Mouse (Mus musculus): ENCODE results near the gene Fam149a. TPM values are rescaled to one million over a fixed set of nuclear protein-coding genes. Genes with fewer than 3 reads are reported as not detected.

Fam149a gene
- polyA plus RNA-seq, 1 experiment from 2014 or later, result 9.0 TPM

DNA sequence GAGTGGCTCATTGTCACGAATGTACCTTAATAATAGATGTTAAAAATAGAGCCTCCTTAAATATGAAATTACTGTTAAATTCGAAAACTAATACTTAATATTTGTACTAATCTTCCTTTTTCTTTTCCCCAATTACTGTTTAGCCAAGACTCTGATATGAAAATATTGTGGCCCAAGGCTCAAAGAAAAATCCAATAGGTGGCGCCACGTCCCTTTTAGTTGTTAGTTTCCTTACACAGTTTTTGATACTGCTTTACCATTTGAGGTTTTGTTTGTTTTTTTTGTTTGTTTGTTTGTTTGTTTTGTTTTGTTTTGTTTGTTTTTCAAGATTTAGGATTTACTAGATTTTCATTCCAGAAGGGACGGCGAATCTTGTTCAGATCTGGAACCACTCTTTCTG is 19.8 kb downstream of the Fam149a start:
- WGBS, result 67% methylated on average over 6 of the region's 6 CpGs
- no peak for ATAC-seq (ENCODE audit: low FRiP score, low read depth)

DNA sequence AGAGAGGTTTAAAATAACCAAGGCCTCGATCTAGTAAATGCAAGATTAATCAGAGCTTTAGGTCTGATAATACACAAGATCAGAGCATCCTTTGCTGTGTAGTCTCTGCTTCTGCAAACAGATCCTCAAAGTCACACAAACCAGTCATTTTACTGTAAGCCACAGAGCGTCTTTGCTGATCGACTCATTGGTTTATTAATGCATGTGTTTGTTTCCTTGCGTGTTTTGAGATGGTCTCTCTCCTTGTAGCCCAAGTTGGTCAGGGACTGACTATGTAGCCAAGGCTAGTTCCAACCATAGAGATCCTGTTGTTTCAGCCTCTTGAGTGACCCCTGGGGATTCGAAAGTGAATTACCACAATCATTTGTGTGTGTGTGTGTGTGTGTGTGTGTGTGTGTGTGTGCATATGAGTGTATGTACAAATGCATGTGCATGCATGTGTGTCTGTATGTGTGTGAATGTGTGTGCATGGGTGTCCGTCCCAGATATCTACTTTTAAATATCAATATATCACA is 22.9 kb downstream of the Fam149a start:
- Histone ChIP-seq H3K4me3 (no peak overlapping the region), H3K27ac (no peak overlapping the region), H3K36me3 (no peaks in the 10 kb centered on the region), H3K4me2 (replicated peaks) (peak overlapping the region; percentile 94), H3K27me3 (replicated peaks) (no peaks in the 10 kb centered on the region), H3K9ac (no peak overlapping the region), H3K4me1 (0 out of 2 replicates have a peak, but pooled peaks cover 4% of the 10 kb centered on the region), H3K9me3 (no peaks in the 10 kb centered on the region)
- no peak; the same call in 1 of the 2 replicates for ATAC-seq (ENCODE audit: low FRiP score, low read depth)
- 89% methylated on average over 6 of the region's 6 CpGs for WGBS

More for the DNA sequence above, 19.8 kb downstream of the Fam149a start:
- Histone ChIP-seq H3K9me3 (no peaks in the 10 kb centered on the region), H3K36me3 (no peaks in the 10 kb centered on the region), H3K4me1 (0 out of 2 replicates have a peak, but pooled peaks cover 4% of the 10 kb centered on the region), H3K27ac (no peak overlapping the region), H3K4me2 (replicated peaks) (no peak overlapping the region), H3K27me3 (replicated peaks) (no peaks in the 10 kb centered on the region), H3K9ac (no peak overlapping the region), H3K4me3 (no peak overlapping the region)

DNA sequence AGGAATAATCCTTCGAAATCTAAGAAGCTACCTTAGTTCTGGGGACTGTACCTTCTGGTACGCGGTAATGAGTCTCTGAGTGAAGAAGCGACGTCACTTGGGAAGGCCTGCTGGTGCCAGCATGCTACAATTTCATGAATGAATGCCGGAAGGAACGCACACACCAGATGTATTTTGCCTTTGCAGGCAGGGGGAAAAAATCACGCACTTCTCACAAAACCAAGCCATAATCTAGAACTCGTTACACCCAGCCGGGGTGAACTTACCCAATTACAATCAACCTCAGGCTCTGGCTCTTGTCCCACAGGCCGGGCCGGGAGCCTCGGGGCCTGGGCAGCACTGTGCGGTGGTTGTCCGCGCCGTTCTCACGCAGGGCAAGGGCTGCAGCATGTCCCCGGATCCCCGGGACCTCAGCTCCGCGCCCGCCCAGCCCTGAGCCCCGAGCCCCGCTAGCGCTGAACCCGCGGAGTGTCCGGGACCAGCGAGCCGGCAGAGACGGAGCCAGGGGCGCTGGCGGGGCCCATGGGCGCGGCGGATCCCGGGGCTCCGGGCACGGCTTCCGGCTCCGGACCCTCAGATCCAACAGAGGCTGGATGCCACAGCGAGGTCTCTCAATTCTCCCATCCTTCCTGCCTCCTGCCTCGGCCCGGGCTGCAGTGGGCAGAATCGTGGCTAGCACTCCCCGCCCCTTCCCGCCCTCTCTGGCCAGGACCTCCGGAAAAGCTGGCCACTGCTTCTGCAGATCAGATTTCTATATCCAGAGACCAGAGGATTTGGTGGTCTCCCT is 23.8 kb downstream of the Fam149a start:
- Histone ChIP-seq H3K36me3 (no peaks in the 10 kb centered on the region), H3K27ac (no peak overlapping the region), H3K9ac (peak overlapping the region; percentile 86), H3K9me3 (no peaks in the 10 kb centered on the region), H3K4me2 (replicated peaks) (peak overlapping the region; percentile 94), H3K4me1 (0 out of 2 replicates have a peak, but pooled peaks cover 4% of the 10 kb centered on the region), H3K4me3 (peak overlapping the region; percentile 59), H3K27me3 (replicated peaks) (no peaks in the 10 kb centered on the region)
- 4% methylated on average over 49 of the region's 49 CpGs for WGBS
- ATAC-seq (ENCODE audit: low FRiP score, low read depth), result peak; percentile 77

DNA sequence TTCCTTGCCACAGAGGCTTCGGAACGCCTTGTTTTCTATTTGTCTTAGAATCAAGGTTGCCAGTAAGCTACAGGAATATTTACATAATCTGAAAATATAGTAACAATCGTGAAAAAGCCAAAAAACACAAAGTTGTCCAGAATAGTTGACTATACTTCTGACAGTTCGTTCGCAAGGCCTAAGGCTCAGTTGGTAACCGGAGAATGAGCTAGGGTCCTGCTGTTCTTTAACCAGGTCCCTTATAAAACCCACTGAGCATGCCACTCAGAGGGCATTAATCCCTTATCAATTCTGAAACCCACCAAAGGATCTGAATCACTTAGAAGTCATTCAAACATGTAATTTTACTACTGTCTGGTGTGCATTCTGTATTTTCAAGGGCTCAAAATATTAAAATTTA is 26.3 kb downstream of the Fam149a start:
- H3K4me3 ChIP-seq, result no peak overlapping the region
- ATAC-seq (ENCODE audit: low FRiP score, low read depth), result no peak
- H3K9me3 ChIP-seq, result no peaks in the 10 kb centered on the region
- H3K36me3 ChIP-seq, result no peaks in the 10 kb centered on the region
- no peaks in the 10 kb centered on the region for H3K27me3 ChIP-seq (replicated peaks)
- 0 out of 2 replicates have a peak, but pooled peaks cover 4% of the 10 kb centered on the region for H3K4me1 ChIP-seq
- H3K9ac ChIP-seq, result no peak overlapping the region
- H3K27ac ChIP-seq, result no peak overlapping the region
- no peak overlapping the region for H3K4me2 ChIP-seq (replicated peaks)
- WGBS, result 81% methylated on average over 6 of the region's 6 CpGs

DNA sequence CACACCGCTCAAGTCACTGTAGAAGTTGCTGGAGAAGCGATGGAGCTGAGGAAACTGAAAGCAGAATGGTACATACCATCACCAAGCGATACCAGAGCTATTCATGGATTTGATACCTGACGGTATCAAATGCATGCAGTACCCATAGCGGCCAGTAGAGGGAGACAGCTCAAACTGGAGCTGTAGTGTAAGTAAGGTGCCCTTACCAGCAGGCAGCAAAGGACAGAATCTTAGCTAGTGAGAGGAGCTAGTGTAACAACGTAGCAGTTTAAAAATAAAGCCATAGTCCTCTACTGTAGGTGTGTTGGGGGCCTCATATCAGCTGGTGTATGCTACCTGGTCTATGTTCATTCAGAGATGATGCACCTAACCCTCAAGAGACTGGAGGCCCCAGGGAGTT is 37.1 kb downstream of the Fam149a start:
- Histone ChIP-seq H3K36me3 (no peaks in the 10 kb centered on the region; the same call in 1 of the 2 replicates), H3K9ac (no peak overlapping the region), H3K27ac (no peak overlapping the region), H3K4me1 (no peaks in the 10 kb centered on the region), H3K4me3 (no peak overlapping the region), H3K9me3 (no peaks in the 10 kb centered on the region), H3K4me2 (replicated peaks) (no peak overlapping the region), H3K27me3 (replicated peaks) (no peaks in the 10 kb centered on the region)
- 17% methylated on average over 6 of the region's 6 CpGs for WGBS
- peak; percentile 69; the same call in 1 of the 2 replicates for ATAC-seq (ENCODE audit: low FRiP score, low read depth)

DNA sequence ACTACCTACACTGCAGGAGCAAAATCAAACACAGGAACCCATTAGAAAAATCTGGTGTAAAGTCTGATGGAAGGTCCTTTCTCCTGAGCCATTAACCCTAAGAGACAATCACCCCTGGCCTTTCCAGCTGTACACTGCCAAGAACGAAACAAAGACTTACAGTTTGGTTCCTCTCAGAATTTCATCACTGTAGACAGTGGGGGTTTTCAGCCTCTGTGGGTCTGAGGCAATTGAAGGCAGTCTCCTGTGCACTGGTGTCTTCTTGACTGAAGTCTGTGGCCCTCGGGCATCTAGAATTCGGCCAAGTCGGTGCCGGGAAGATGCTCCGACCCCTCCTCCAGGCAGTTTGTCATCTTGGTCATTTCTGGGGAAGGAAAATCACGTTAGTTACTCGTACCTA is 37.8 kb downstream of the Fam149a start:
- Histone ChIP-seq H3K27ac (no peak overlapping the region), H3K4me1 (no peaks in the 10 kb centered on the region), H3K36me3 (no peaks in the 10 kb centered on the region; the same call in 1 of the 2 replicates), H3K9ac (no peak overlapping the region), H3K27me3 (replicated peaks) (no peaks in the 10 kb centered on the region), H3K9me3 (no peaks in the 10 kb centered on the region), H3K4me3 (no peak overlapping the region), H3K4me2 (replicated peaks) (no peak overlapping the region)
- 89% methylated on average over 8 of the region's 8 CpGs for WGBS
- no peak for ATAC-seq (ENCODE audit: low FRiP score, low read depth)

DNA sequence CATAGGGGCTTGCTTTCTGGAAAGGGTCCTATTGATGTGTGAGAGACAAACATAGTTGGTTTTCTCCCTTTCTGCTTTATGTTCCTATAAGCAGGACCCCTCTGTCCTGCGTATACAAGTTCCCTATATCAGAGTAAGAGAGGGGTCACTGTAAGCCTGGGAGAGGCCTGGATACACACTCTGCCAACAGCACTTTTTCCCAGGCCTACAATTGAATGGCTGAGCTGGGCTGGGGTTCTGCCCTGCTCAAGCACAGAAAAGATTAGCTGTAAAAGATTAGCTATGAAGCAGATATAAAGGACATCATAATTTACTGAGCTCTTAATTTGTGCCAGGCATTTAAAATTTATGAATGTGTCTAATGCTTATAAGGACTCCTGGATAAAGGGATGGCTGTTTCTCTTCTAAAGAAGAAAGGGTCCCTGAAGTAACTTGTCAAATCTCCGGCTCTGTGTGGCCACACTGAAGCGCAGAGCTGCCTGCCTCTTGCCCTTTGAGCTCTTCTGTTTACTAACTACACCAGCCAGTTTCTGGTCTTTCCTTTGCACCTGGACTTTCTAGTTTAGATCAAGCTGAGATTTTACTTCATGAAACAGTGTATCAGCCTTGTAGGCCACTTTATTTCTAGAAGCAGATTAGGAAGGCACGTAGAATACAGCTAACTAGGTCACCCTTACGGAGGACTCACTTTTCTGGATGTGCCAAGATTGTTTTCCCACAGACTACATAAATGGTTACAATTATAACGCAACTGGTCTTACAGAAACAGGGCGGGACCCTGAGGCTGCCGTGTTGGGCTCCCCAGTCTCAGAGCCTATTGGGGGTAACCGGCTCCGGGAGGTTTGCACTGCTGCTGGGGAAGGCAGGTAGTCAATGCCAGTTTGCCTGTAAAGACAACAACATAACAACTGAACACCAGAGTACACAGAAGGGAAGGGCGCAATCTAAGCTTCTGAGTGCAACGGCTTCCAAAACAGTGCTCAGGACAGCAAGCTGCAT is 40.2 kb downstream of the Fam149a start:
- H3K4me2 ChIP-seq (replicated peaks), result no peak overlapping the region
- WGBS, result 82% methylated on average over 12 of the region's 12 CpGs
- H3K9ac ChIP-seq, result no peak overlapping the region
- no peaks in the 10 kb centered on the region; the same call in 1 of the 2 replicates for H3K36me3 ChIP-seq
- H3K4me3 ChIP-seq, result no peak overlapping the region
- ATAC-seq (ENCODE audit: low FRiP score, low read depth), result no peak
- H3K9me3 ChIP-seq, result no peaks in the 10 kb centered on the region
- no peak overlapping the region for H3K27ac ChIP-seq
- H3K4me1 ChIP-seq, result no peaks in the 10 kb centered on the region
- H3K27me3 ChIP-seq (replicated peaks), result no peaks in the 10 kb centered on the region

DNA sequence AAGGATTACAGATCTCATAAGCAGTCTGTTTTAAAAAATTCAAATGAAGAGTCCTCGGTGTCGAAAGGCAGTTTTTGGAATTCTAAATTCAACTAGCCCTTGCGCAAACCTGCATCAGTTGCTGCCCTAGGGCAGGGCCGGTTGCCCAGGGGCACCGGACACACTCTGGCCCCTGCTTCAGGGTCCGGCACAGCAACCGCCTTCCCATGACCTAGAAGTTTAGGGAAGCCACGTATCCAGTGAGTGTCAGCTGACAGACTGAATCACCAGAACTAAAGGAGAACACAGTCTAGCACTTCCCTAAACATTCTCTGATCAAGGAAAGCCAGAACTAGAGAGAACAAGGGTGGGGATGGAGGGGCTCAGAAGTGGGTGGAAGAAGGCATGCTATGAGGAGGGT is 48.6 kb downstream of the Fam149a start:
- H3K9me3 ChIP-seq, result no peaks in the 10 kb centered on the region
- 5% methylated on average over 8 of the region's 8 CpGs for WGBS
- no peak overlapping the region for H3K27ac ChIP-seq
- H3K4me1 ChIP-seq, result 0 out of 2 replicates have a peak, but pooled peaks cover 4% of the 10 kb centered on the region
- 0 out of 2 replicates have a peak overlapping the region, but pooled peaks have one; percentile 53 for H3K9ac ChIP-seq
- ATAC-seq (ENCODE audit: low FRiP score, low read depth), result peak; percentile 57; the same call in 1 of the 2 replicates
- H3K4me3 ChIP-seq, result peak overlapping the region; percentile 52
- peak overlapping the region; percentile 88 for H3K4me2 ChIP-seq (replicated peaks)
- no peaks in the 10 kb centered on the region for H3K36me3 ChIP-seq
- H3K27me3 ChIP-seq (replicated peaks), result no peaks in the 10 kb centered on the region

DNA sequence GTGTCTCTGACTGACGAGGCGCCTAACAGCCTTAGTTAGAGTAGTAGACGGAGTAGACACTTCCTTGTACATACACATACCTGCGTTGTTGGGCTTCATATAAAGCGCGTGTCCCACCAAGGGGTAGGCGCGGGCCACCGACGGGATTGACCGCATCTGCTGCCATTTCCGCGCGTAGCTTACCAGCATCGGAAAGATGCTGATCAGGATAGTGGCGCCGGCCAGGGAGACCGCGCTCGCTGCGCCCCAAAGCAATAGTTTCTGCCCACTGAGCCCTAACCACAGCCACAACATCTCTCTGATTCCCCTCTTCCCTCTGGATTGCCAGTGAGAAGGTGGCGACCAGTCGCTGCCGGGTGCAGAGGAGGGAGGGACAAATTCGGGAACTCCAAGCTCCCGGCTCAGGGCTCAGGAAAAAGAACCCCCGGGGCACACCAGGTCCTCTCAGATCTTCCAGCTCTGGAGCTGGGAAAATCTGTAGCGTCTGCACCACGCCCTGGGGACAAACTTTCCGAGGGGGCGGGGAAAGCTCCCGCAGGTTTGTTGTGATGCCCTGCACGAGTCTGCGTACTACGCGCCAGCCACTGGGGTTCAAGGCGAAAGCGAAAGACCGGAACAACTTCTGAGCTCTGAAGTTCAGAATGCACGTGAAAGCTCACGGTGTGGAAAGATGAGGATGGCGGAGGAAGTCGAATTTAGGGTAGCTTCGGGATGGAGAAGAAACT is 49.2 kb downstream of the Fam149a start, which contains the start of gene Cyp4v3:
Gene Cyp4v3 (minus strand): TSS at position 532 of the 725 bp plus-strand sequence.
- Histone ChIP-seq H3K4me1 (0 out of 2 replicates have a peak, but pooled peaks cover 4% of the 10 kb centered on the region), H3K4me2 (replicated peaks) (peak within 1 kb of the TSS; percentile 88), H3K4me3 (peak within 1 kb of the TSS; percentile 52), H3K27me3 (replicated peaks) (no peaks in the 10 kb centered on the region), H3K9me3 (no peaks in the 10 kb centered on the region), H3K9ac (peak within 1 kb of the TSS; percentile 53), H3K27ac (no peak within 1 kb of the TSS), H3K36me3 (no peaks in the 10 kb centered on the region)
- under 1% methylated on average over 44 of the region's 44 CpGs for WGBS
- ATAC-seq (ENCODE audit: low FRiP score, low read depth), result peak; percentile 82

DNA sequence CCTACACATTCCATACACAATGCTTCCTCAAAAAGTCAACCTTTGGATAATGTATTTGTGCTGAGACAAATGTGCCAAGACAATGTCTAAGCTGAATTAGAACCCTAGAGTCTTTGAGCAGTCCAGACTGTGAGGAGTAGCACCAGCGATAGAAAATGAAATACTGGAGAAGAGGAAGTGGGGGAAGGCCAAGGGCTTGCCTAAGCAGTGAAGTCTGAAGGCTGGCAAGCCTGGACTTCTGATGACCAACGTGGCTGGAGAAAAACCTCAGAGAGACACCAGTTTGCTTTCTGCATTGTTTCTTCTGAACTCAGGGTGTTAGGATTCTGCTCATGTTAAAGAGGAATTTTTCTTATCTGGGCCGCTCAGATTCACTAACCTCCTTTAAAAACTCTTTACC is 51.2 kb downstream of the Fam149a start:
- Histone ChIP-seq H3K4me2 (replicated peaks) (no peak overlapping the region), H3K4me3 (no peak overlapping the region), H3K4me1 (0 out of 2 replicates have a peak, but pooled peaks cover 4% of the 10 kb centered on the region), H3K9ac (no peak overlapping the region), H3K27me3 (replicated peaks) (no peaks in the 10 kb centered on the region), H3K36me3 (no peaks in the 10 kb centered on the region), H3K27ac (no peak overlapping the region), H3K9me3 (no peaks in the 10 kb centered on the region)
- WGBS, result 80% methylated on average over 3 of the region's 3 CpGs
- ATAC-seq (ENCODE audit: low FRiP score, low read depth), result no peak

DNA sequence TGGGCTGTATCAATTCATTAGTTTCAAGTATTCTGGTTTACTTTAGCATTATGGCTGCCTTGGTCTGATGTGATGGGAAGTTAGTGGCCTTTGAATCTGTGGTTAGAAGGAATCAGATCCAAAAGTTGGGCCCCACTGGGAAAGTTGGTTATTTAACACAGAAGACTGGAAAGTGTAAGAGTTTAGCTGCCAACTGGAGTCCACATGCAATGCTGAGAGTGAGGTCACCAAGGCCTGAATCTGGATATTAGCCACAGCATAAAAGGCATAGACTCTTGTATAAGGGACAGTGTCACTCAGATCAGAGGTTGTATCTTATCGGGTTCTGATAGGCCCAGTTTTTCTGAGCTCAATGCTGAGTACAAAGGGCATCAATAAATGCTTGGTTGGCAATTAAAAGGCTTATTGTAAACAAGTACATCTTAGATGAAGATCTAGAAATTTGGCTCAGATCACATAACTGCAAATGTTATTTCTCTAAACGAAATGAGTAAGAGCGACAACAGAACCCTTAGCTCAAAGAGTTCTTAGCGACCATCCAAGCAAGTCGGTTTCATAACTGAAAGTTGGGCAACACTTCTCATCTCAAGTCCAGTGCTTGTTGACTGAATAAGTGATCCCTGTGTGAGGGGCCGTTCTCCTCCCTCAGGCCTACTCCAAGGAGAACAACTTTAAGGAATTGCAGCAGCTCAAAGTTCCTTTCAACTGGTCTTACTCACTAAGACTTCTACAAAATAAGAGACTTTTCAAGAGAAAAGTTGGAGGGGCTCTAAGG is 52.7 kb downstream of the Fam149a start:
- no peak overlapping the region for H3K27ac ChIP-seq
- no peak overlapping the region for H3K4me2 ChIP-seq (replicated peaks)
- no peaks in the 10 kb centered on the region for H3K9me3 ChIP-seq
- 92% methylated on average over 6 of the region's 6 CpGs for WGBS
- no peak for ATAC-seq (ENCODE audit: low FRiP score, low read depth)
- H3K9ac ChIP-seq, result no peak overlapping the region
- H3K4me3 ChIP-seq, result no peak overlapping the region
- H3K4me1 ChIP-seq, result 0 out of 2 replicates have a peak, but pooled peaks cover 4% of the 10 kb centered on the region
- no peaks in the 10 kb centered on the region for H3K36me3 ChIP-seq
- H3K27me3 ChIP-seq (replicated peaks), result no peaks in the 10 kb centered on the region
